Mouse (Mus musculus) spleen, adult 2 months (tissue): ENCODE data around the gene Ctnna2.

ENCODE experiments used
- CTCF ChIP-seq: fragments of 200-500 bp; IDR thresholded peaks from 2 replicates; pipeline ENCODE4 v1.5.1; 2011; ENCODE audit warnings: mild to moderate bottlenecking, inconsistent platforms; ENCODE audit not compliant: insufficient read depth, insufficient read length, insufficient replicate concordance; ENCODE audit errors: extremely low read depth
- POLR2A ChIP-seq: fragments of 200-500 bp; IDR thresholded peaks from 2 replicates; pipeline ENCODE4 v1.6.1; 2011; ENCODE audit warnings: low read depth, low read length, inconsistent platforms

DNA sequence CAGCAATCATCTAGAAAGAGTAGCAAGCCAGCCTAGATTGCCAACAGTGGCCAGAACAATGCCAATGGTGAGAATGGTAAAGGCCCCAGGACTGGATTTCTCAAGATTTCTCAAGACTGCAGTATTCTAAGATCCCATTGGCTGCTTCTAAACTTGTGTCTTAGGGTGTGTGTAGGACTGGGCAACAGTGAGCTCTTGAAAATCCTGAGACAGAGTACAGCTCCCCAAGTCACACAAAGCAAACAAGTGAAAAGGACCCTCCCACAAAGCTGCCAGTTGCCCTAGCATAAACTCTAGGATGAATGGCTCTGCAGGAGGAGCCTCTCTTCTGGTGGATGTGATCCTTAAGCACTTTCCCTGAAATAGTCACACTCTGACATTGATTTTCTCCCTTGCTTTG, 235.8 kb downstream of the Ctnna2 start:
- no peak for TF ChIP-seq POLR2A
- TF ChIP-seq CTCF, result no peak
